ENCODE assay signal across 22 mouse cellular contexts in genomic region chr14:9331593-9331992, GRCm38 (mm10).
DNase-seq lines count a peak whose midpoint lies in the region; ATAC-seq and TF ChIP-seq lines count a peak whose summit lies in the region.
"Had no signal": no experiment of that assay in that cellular context is flagged by ENCODE, and none has a peak within 500 bp of the region (broad histone marks: within the 10 kb centered on the region; RNA-seq: fewer than 3 reads in every experiment).

No protein-coding gene starts in this region.

- intact Hi-C loops in left cerebral cortex, postnatal 4 days (cut with DNase I), result no loop called here

- no peak overlapping the region for H3K4me2 ChIP-seq in midbrain, embryonic 14.5 days (ENCODE audit: low read length)
- no peak overlapping the region for H3K4me2 ChIP-seq in midbrain, postnatal 0 days (ENCODE audit: low read depth, low read length, poor library complexity, severe bottlenecking)
- H3K4me2 ChIP-seq: embryonic facial prominence, embryonic 12.5 days; embryonic facial prominence, embryonic 15.5 days; heart, embryonic 11.5 days; hindbrain, embryonic 12.5 days; hindbrain, embryonic 15.5 days had no signal

- no peak for TF ChIP-seq CTCF in midbrain, postnatal 0 days (IDR thresholded peaks at IDR 0.05)
- TF ChIP-seq CTCF in brain, embryonic 14.5 days (IDR thresholded peaks at IDR 0.05; ENCODE audit: borderline replicate concordance, extremely low read depth, insufficient read depth, insufficient read length), result no peak
- TF ChIP-seq CTCF in cerebellum, adult 2 months (IDR thresholded peaks at IDR 0.05; ENCODE audit: borderline replicate concordance, insufficient read depth, low read depth, low read length), result no peak

- 13% methylated on average over 3 of the region's 3 CpGs for WGBS in midbrain, embryonic 14.5 days
- WGBS in midbrain, postnatal 0 days, result 34% methylated on average over 3 of the region's 3 CpGs
- 48% methylated on average over 3 of the region's 3 CpGs for WGBS in cerebellum, adult 2 months

- H3K9me3 ChIP-seq in midbrain, embryonic 14.5 days (ENCODE audit: control insufficient read depth, low read length), result no peaks in the 10 kb centered on the region
- H3K9me3 ChIP-seq in midbrain, postnatal 0 days (ENCODE audit: low read length), result no peaks in the 10 kb centered on the region
- H3K9me3 ChIP-seq: embryonic facial prominence, embryonic 12.5 days; embryonic facial prominence, embryonic 15.5 days; hindbrain, embryonic 12.5 days; hindbrain, embryonic 15.5 days had no signal

- no peak for TF ChIP-seq POLR2A in brain, embryonic 14.5 days (IDR thresholded peaks at IDR 0.05; ENCODE audit: borderline replicate concordance, extremely low read depth, insufficient read depth, insufficient read length, poor library complexity, severe bottlenecking)
- no peak for TF ChIP-seq POLR2A in cerebellum, adult 2 months (IDR thresholded peaks at IDR 0.05; ENCODE audit: borderline replicate concordance, insufficient read depth, low read length)

- peak; percentile 10 for DNase-seq in left cerebral cortex, postnatal 4 days
- DNase-seq in left cerebral cortex, adult 18-20 months (ENCODE audit: low spot score in 2 of 2), result no peak
- DNase-seq in midbrain, embryonic 14.5 days, result peak; percentile 39
- no peak for DNase-seq in midbrain, postnatal 0 days (ENCODE audit: low spot score)
- DNase-seq in brain, embryonic 14.5 days (ENCODE audit: low read depth), result peak; percentile 53
- no peak for DNase-seq in spleen, adult 18-20 months
- no peak for DNase-seq in cerebellum, adult 2 months
- DNase-seq: adrenal gland, adult 8-10 months; adrenal gland, postnatal 25 days; cerebellum, adult 18-20 months; cerebellum, adult 9-11 months; cerebellum, postnatal 25 days; forebrain, postnatal 0 days; gastrocnemius, adult 2 months; gastrocnemius, postnatal 14 days; heart, adult 11 months had no signal

- no peak overlapping the region for H3K27ac ChIP-seq in midbrain, embryonic 14.5 days (replicated peaks; ENCODE audit: low read depth, low read length)
- no peak overlapping the region for H3K27ac ChIP-seq in midbrain, postnatal 0 days (ENCODE audit: low read depth, low read length)
- no peak overlapping the region for H3K27ac ChIP-seq in cerebellum, adult 2 months (ENCODE audit: insufficient read depth, low read length)
- H3K27ac ChIP-seq: embryonic facial prominence, embryonic 12.5 days; embryonic facial prominence, embryonic 15.5 days; gastrocnemius, adult 2 months; hindbrain, embryonic 12.5 days; hindbrain, embryonic 15.5 days had no signal

- ATAC-seq in midbrain, embryonic 14.5 days (ENCODE audit: low FRiP score, low TSS enrichment), result no peak; the same call in 1 of the 2 replicates
- no peak for ATAC-seq in midbrain, postnatal 0 days (ENCODE audit: low FRiP score)
- ATAC-seq: forebrain, embryonic 14.5 days; forebrain, postnatal 0 days had no signal

- H3K9ac ChIP-seq in midbrain, embryonic 14.5 days (replicated peaks; ENCODE audit: low read length), result no peak overlapping the region
- no peak overlapping the region for H3K9ac ChIP-seq in midbrain, postnatal 0 days (replicated peaks; ENCODE audit: low read length, poor library complexity, severe bottlenecking)
- H3K9ac ChIP-seq: embryonic facial prominence, embryonic 12.5 days; embryonic facial prominence, embryonic 15.5 days; forebrain, postnatal 0 days; hindbrain, embryonic 12.5 days; hindbrain, embryonic 15.5 days had no signal

- H3K27me3 ChIP-seq in midbrain, embryonic 14.5 days (ENCODE audit: control insufficient read depth, insufficient read depth, low read length), result no peaks in the 10 kb centered on the region
- H3K27me3 ChIP-seq in midbrain, postnatal 0 days (ENCODE audit: insufficient read depth, low read length), result no peaks in the 10 kb centered on the region
- H3K27me3 ChIP-seq in cerebellum, adult 2 months (ENCODE audit: control insufficient read depth, insufficient read depth, low read length), result no peaks in the 10 kb centered on the region
- H3K27me3 ChIP-seq: embryonic facial prominence, embryonic 12.5 days; embryonic facial prominence, embryonic 15.5 days; hindbrain, embryonic 12.5 days; hindbrain, embryonic 15.5 days had no signal

- 0 out of 2 replicates have a peak, but pooled peaks cover 4% of the 10 kb centered on the region for H3K4me1 ChIP-seq in midbrain, embryonic 14.5 days (ENCODE audit: control insufficient read depth, insufficient read depth, low read length)
- H3K4me1 ChIP-seq in midbrain, postnatal 0 days (ENCODE audit: insufficient read depth, low read length), result no peaks in the 10 kb centered on the region
- H3K4me1 ChIP-seq in cerebellum, adult 2 months (ENCODE audit: control insufficient read depth, insufficient read depth, low read length), result no peaks in the 10 kb centered on the region
- H3K4me1 ChIP-seq: embryonic facial prominence, embryonic 12.5 days; embryonic facial prominence, embryonic 15.5 days had no signal

- H3K36me3 ChIP-seq in midbrain, embryonic 14.5 days (ENCODE audit: control insufficient read depth, insufficient read depth, low read length), result no peaks in the 10 kb centered on the region
- no peaks in the 10 kb centered on the region for H3K36me3 ChIP-seq in midbrain, postnatal 0 days (ENCODE audit: insufficient read depth, low read length)
- H3K36me3 ChIP-seq: embryonic facial prominence, embryonic 12.5 days; embryonic facial prominence, embryonic 15.5 days; hindbrain, embryonic 12.5 days; hindbrain, embryonic 15.5 days had no signal

- H3K4me3 ChIP-seq in midbrain, embryonic 14.5 days (replicated peaks; ENCODE audit: low read depth, low read length), result no peak overlapping the region
- no peak overlapping the region for H3K4me3 ChIP-seq in midbrain, postnatal 0 days (ENCODE audit: low read depth, low read length)
- no peak overlapping the region for H3K4me3 ChIP-seq in cerebellum, adult 2 months (replicated peaks; ENCODE audit: insufficient read depth, low read depth, low read length)
- H3K4me3 ChIP-seq: embryonic facial prominence, embryonic 12.5 days; embryonic facial prominence, embryonic 15.5 days; gastrocnemius, adult 2 months; hindbrain, embryonic 12.5 days; hindbrain, embryonic 15.5 days had no signal

Comparison
In these comparisons a context has a peak if more than half of its experiments do, and no peak if none do; other contexts are left out.
1. DNase-seq: peak in left cerebral cortex, postnatal 4 days (single experiment), midbrain, embryonic 14.5 days (single experiment) and brain, embryonic 14.5 days (single experiment); none in left cerebral cortex, adult 18-20 months (0 of 2), midbrain, postnatal 0 days (single experiment), spleen, adult 18-20 months (0 of 2) and cerebellum, adult 2 months (0 of 2).